Mouse (Mus musculus): ENCODE data around the gene Asb10. TPM values are rescaled to one million over a fixed set of nuclear protein-coding genes. Genes with fewer than 3 reads are reported as not detected.

The Asb10 gene
- polyA plus RNA-seq, 1 experiment from 2014 or later, result 0.30 TPM

GRCm38 (mm10) chr5:24541144-24541569 is 379 bp upstream of the Asb10 start:
- Histone ChIP-seq H3K27ac (ENCODE audit: low read depth, low read length) (no peak overlapping the region), H3K9me3 (ENCODE audit: control insufficient read depth, low read length) (no peaks in the 10 kb centered on the region), H3K27me3 (replicated peaks; ENCODE audit: control insufficient read depth, insufficient read depth, low read length) (peaks cover 22% of the 10 kb centered on the region), H3K4me2 (peak overlapping the region; percentile 39), H3K9ac (ENCODE audit: low read depth, low read length) (no peak overlapping the region), H3K4me3 (ENCODE audit: low read depth, low read length) (no peak overlapping the region), H3K36me3 (ENCODE audit: control insufficient read depth, insufficient read depth, low read length) (no peaks in the 10 kb centered on the region), H3K4me1 (replicated peaks; ENCODE audit: control insufficient read depth, insufficient read depth, low read length) (peaks cover 8% of the 10 kb centered on the region; the same call in 1 of the 2 replicates)
- ATAC-seq (replicated peaks; ENCODE audit: low FRiP score) (no peak), DNase-seq (ENCODE audit: low spot score) (no peak)
- WGBS, result 20% methylated on average over 6 of the region's 6 CpGs

DNA sequence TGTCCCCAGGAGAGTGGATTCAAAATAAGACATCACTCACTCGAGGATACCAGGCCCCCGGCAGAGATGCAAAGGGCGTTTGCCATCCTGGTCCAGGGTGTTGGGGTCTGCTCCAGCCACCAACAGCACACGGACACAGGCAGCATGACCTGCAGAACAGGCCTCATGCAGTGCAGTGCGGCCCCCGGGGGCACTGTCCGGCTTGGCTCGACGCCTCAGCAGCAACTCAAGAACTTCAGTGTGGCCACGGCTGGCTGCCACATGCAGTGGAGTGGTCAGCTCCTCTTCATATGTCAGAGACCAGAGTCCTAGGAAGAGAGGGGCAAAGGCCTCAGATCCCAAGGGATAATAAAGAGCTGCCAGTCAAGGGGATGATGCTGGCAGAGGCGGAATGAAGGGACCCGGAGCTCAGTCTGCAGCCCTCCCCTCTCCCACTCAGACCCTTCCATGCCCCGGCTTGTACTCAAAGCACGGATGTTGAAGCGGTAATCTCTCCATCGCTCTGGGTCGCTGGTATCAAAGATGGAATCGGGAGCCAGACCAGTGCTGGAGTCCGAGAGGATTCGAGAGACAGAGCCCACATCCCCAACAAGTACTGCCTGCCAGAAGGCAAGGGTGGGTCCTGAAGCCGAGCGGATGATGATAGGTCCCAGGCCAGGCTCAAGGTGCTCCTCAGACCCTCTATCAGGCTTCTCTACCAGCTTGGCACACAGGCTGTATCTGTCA is 1.0 kb downstream of the Asb10 start:
- no peak for ATAC-seq (replicated peaks; ENCODE audit: low FRiP score)
- no peak overlapping the region for H3K4me2 ChIP-seq
- no peak for DNase-seq (ENCODE audit: low spot score)
- 82% methylated on average over 22 of the region's 22 CpGs for WGBS
- no peaks in the 10 kb centered on the region for H3K9me3 ChIP-seq (ENCODE audit: control insufficient read depth, low read length)
- peaks cover 22% of the 10 kb centered on the region for H3K27me3 ChIP-seq (replicated peaks; ENCODE audit: control insufficient read depth, insufficient read depth, low read length)
- H3K4me1 ChIP-seq (replicated peaks; ENCODE audit: control insufficient read depth, insufficient read depth, low read length), result peaks cover 8% of the 10 kb centered on the region; the same call in 1 of the 2 replicates
- no peak overlapping the region for H3K4me3 ChIP-seq (ENCODE audit: low read depth, low read length)
- H3K9ac ChIP-seq (ENCODE audit: low read depth, low read length), result no peak overlapping the region
- no peaks in the 10 kb centered on the region for H3K36me3 ChIP-seq (ENCODE audit: control insufficient read depth, insufficient read depth, low read length)
- H3K27ac ChIP-seq (ENCODE audit: low read depth, low read length), result no peak overlapping the region

DNA sequence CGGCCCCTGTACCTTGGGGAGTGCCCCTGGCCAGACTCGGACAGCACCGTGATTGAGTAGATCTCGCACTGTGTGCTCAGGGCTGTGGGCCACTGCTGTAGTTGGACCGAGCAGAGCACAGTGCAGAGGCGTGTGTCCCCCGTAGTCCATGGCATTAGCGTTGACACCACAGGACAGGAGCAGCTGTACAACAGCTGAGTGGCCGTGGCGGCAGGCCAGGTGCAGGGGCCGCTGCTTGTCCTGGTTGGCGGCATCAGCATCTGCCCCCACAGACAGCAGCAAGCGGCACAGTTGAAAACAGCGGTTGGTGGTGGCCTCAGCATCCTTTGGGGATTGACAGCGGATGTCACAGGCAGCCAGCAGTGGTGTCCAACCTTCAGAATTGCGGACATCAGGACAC is 3.2 kb downstream of the Asb10 start:
- H3K9me3 ChIP-seq (ENCODE audit: control insufficient read depth, low read length), result no peaks in the 10 kb centered on the region
- no peak overlapping the region for H3K4me3 ChIP-seq (ENCODE audit: low read depth, low read length)
- H3K27ac ChIP-seq (ENCODE audit: low read depth, low read length), result no peak overlapping the region
- H3K27me3 ChIP-seq (replicated peaks; ENCODE audit: control insufficient read depth, insufficient read depth, low read length), result peaks cover 32% of the 10 kb centered on the region
- DNase-seq (ENCODE audit: low spot score) (no peak), ATAC-seq (replicated peaks; ENCODE audit: low FRiP score) (no peak)
- peaks cover 8% of the 10 kb centered on the region; the same call in 1 of the 2 replicates for H3K4me1 ChIP-seq (replicated peaks; ENCODE audit: control insufficient read depth, insufficient read depth, low read length)
- 68% methylated on average over 16 of the region's 16 CpGs for WGBS
- no peak overlapping the region for H3K4me2 ChIP-seq
- no peak overlapping the region for H3K9ac ChIP-seq (ENCODE audit: low read depth, low read length)
- no peaks in the 10 kb centered on the region for H3K36me3 ChIP-seq (ENCODE audit: control insufficient read depth, insufficient read depth, low read length)

- no peak for ATAC-seq (replicated peaks; ENCODE audit: low FRiP score)
- 71% methylated on average over 5 of the region's 5 CpGs for WGBS
- Histone ChIP-seq H3K27me3 (replicated peaks; ENCODE audit: control insufficient read depth, insufficient read depth, low read length) (peaks cover 41% of the 10 kb centered on the region), H3K4me3 (ENCODE audit: low read depth, low read length) (no peak overlapping the region), H3K4me1 (replicated peaks; ENCODE audit: control insufficient read depth, insufficient read depth, low read length) (peaks cover 8% of the 10 kb centered on the region; the same call in 1 of the 2 replicates), H3K4me2 (no peak overlapping the region), H3K9me3 (ENCODE audit: control insufficient read depth, low read length) (no peaks in the 10 kb centered on the region), H3K27ac (ENCODE audit: low read depth, low read length) (no peak overlapping the region), H3K36me3 (ENCODE audit: control insufficient read depth, insufficient read depth, low read length) (no peaks in the 10 kb centered on the region), H3K9ac (ENCODE audit: low read depth, low read length) (no peak overlapping the region)
- no peak for DNase-seq (ENCODE audit: low spot score)
Observed at GRCm38 (mm10) chr5:24536511-24536910, 4.3 kb downstream of the Asb10 start.

DNA sequence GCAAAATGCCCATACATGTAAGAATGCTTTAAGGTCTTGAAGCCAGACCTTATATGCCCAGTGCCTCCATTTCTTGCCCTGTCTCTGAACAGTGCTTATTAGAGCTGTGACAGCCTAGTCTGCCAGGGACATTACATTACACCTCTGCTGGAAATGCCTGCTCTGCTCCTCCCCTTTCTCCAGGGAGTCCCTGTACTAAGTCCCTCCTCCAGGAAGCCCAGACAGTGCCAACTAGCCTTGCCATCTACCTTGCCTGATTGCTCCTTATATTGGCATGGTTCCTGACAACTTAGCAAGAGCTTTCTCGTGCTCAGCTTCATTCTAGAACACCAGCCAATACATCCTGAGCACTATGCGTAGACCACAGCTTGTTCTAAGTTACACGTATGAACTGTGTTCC is 5.0 kb downstream of the Asb10 start:
- H3K27me3 ChIP-seq (replicated peaks; ENCODE audit: control insufficient read depth, insufficient read depth, low read length), result peaks cover 45% of the 10 kb centered on the region
- ATAC-seq (replicated peaks; ENCODE audit: low FRiP score), result no peak
- 75% methylated on average over 3 of the region's 3 CpGs for WGBS

DNA sequence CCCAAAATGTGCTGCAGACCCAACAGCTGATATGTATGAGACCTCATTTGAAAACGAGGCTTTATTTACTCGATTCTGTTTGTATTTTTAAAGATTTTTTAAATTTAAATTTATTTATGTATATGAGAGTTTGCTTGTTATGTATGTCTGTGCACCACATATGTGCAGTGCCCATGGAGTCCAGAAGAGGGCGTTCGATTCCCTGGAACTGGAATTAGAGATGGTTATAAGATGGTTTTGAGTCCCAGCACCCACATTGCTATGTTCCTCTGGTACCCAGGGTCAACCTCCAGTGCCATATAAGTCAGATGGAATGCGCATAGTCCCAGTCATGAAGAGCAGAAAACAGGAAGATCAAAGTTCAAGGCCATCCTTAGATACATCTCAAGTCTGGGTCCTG is 6.5 kb downstream of the Asb10 start:
- Histone ChIP-seq H3K27me3 (replicated peaks; ENCODE audit: control insufficient read depth, insufficient read depth, low read length) (peaks cover 49% of the 10 kb centered on the region), H3K4me1 (replicated peaks; ENCODE audit: control insufficient read depth, insufficient read depth, low read length) (no peaks in the 10 kb centered on the region), H3K4me2 (no peak overlapping the region), H3K4me3 (ENCODE audit: low read depth, low read length) (no peak overlapping the region), H3K27ac (ENCODE audit: low read depth, low read length) (no peak overlapping the region), H3K36me3 (ENCODE audit: control insufficient read depth, insufficient read depth, low read length) (no peaks in the 10 kb centered on the region), H3K9ac (ENCODE audit: low read depth, low read length) (no peak overlapping the region), H3K9me3 (ENCODE audit: control insufficient read depth, low read length) (no peaks in the 10 kb centered on the region)
- no peak for DNase-seq (ENCODE audit: low spot score)
- ATAC-seq (replicated peaks; ENCODE audit: low FRiP score), result no peak
- WGBS, result 37% methylated on average over 5 of the region's 5 CpGs

More for the DNA sequence above, 5.0 kb downstream of the Asb10 start:
- Histone ChIP-seq H3K27ac (ENCODE audit: low read depth, low read length) (no peak overlapping the region), H3K4me2 (no peak overlapping the region), H3K36me3 (ENCODE audit: control insufficient read depth, insufficient read depth, low read length) (no peaks in the 10 kb centered on the region), H3K9me3 (ENCODE audit: control insufficient read depth, low read length) (no peaks in the 10 kb centered on the region), H3K9ac (ENCODE audit: low read depth, low read length) (no peak overlapping the region), H3K4me1 (replicated peaks; ENCODE audit: control insufficient read depth, insufficient read depth, low read length) (peaks cover 3% of the 10 kb centered on the region; the same call in 1 of the 2 replicates), H3K4me3 (ENCODE audit: low read depth, low read length) (no peak overlapping the region)
- no peak for DNase-seq (ENCODE audit: low spot score)

- Histone ChIP-seq H3K27me3 (replicated peaks; ENCODE audit: control insufficient read depth, insufficient read depth, low read length) (peaks cover 57% of the 10 kb centered on the region), H3K9ac (ENCODE audit: low read depth, low read length) (no peak overlapping the region), H3K9me3 (ENCODE audit: control insufficient read depth, low read length) (no peaks in the 10 kb centered on the region), H3K36me3 (ENCODE audit: control insufficient read depth, insufficient read depth, low read length) (no peaks in the 10 kb centered on the region), H3K4me1 (replicated peaks; ENCODE audit: control insufficient read depth, insufficient read depth, low read length) (no peaks in the 10 kb centered on the region), H3K4me3 (ENCODE audit: low read depth, low read length) (no peak overlapping the region), H3K4me2 (no peak overlapping the region), H3K27ac (ENCODE audit: low read depth, low read length) (no peak overlapping the region)
- WGBS, result 41% methylated on average over 11 of the region's 11 CpGs
- ATAC-seq (replicated peaks; ENCODE audit: low FRiP score) (no peak), DNase-seq (ENCODE audit: low spot score) (no peak)
Observed at GRCm38 (mm10) chr5:24533391-24533790, 7.4 kb downstream of the Asb10 start.

DNA sequence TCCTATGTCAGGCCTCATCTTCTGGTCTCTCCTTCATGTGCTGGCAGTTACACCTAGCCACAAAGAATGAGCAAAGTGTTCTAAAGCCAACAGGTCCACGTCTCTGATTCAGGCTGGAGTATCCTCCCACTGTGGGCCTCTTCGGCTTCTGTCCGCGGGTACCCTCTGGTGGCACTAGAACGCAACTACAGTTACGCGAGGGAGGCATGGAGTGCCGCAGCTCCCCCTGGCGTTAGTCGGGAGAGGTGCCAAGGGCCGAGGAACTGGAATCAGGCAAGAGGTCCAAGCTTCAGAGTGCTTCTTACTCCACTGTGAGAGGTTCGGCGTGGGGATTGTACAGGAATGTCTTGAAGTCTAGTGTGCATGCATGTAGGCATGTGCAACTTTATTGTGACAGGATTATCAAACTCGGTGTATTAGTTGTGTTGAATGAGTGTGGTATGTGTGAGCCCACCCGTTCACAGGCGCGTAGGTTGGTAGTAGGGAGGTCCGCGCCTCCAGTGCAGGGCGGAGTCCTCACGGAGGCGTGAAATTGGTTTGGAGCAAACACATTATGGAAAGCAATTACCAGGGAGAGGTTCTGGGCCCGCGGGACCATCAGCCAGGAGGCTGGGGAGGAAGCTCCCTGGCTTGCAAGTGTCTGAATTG is 10.6 kb downstream of the Asb10 start:
- Histone ChIP-seq H3K4me1 (replicated peaks; ENCODE audit: control insufficient read depth, insufficient read depth, low read length) (peaks cover 11% of the 10 kb centered on the region), H3K27ac (ENCODE audit: low read depth, low read length) (no peak overlapping the region), H3K9me3 (ENCODE audit: control insufficient read depth, low read length) (no peaks in the 10 kb centered on the region), H3K4me3 (ENCODE audit: low read depth, low read length) (no peak overlapping the region), H3K4me2 (no peak overlapping the region), H3K9ac (ENCODE audit: low read depth, low read length) (no peak overlapping the region), H3K27me3 (replicated peaks; ENCODE audit: control insufficient read depth, insufficient read depth, low read length) (peaks cover 82% of the 10 kb centered on the region), H3K36me3 (ENCODE audit: control insufficient read depth, insufficient read depth, low read length) (no peaks in the 10 kb centered on the region)
- WGBS, result 16% methylated on average over 24 of the region's 24 CpGs
- DNase-seq (ENCODE audit: low spot score) (peak; percentile 85), ATAC-seq (replicated peaks; ENCODE audit: low FRiP score) (peak; percentile 67)

- Histone ChIP-seq H3K27me3 (replicated peaks; ENCODE audit: control insufficient read depth, insufficient read depth, low read length) (peaks cover 96% of the 10 kb centered on the region), H3K4me1 (replicated peaks; ENCODE audit: control insufficient read depth, insufficient read depth, low read length) (peaks cover 11% of the 10 kb centered on the region), H3K9me3 (ENCODE audit: control insufficient read depth, low read length) (no peaks in the 10 kb centered on the region), H3K36me3 (ENCODE audit: control insufficient read depth, insufficient read depth, low read length) (no peaks in the 10 kb centered on the region), H3K9ac (ENCODE audit: low read depth, low read length) (no peak overlapping the region), H3K4me3 (ENCODE audit: low read depth, low read length) (no peak overlapping the region), H3K4me2 (no peak overlapping the region), H3K27ac (ENCODE audit: low read depth, low read length) (no peak overlapping the region)
- DNase-seq (ENCODE audit: low spot score) (no peak), ATAC-seq (replicated peaks; ENCODE audit: low FRiP score) (no peak)
- 20% methylated on average over 6 of the region's 6 CpGs for WGBS
Observed at GRCm38 (mm10) chr5:24527780-24528179, 13.0 kb downstream of the Asb10 start.
